Mouse (Mus musculus): ENCODE measurements around the gene 4921539E11Rik. TPM values are rescaled to one million over a fixed set of nuclear protein-coding genes. Genes with fewer than 3 reads are reported as not detected.

Gene 4921539E11Rik
- not detected for polyA plus RNA-seq (2017; shearing (Covaris generic))

DNA sequence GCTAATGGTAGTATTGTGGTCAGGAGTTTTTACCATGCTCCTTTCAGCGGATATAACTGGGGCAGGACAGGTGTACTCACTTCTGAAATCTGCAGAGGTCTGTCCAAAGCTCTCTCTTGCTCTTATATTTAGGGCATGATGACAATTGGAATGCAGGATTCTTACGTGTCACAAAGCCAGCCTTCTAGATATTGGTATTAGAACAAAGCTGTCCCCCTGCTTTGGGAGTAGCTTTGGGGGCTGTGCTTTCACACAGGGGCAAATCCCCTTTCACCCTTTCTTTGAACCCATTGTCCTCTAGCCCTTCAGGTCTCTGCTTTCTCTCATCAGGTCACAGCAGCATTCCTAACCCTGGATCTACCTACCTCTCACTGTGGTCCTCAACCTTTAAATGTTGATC, at the start of gene 4921539E11Rik:
Gene 4921539E11Rik (minus strand): TSS at position 101 of the 400 bp plus-strand sequence.

DNA sequence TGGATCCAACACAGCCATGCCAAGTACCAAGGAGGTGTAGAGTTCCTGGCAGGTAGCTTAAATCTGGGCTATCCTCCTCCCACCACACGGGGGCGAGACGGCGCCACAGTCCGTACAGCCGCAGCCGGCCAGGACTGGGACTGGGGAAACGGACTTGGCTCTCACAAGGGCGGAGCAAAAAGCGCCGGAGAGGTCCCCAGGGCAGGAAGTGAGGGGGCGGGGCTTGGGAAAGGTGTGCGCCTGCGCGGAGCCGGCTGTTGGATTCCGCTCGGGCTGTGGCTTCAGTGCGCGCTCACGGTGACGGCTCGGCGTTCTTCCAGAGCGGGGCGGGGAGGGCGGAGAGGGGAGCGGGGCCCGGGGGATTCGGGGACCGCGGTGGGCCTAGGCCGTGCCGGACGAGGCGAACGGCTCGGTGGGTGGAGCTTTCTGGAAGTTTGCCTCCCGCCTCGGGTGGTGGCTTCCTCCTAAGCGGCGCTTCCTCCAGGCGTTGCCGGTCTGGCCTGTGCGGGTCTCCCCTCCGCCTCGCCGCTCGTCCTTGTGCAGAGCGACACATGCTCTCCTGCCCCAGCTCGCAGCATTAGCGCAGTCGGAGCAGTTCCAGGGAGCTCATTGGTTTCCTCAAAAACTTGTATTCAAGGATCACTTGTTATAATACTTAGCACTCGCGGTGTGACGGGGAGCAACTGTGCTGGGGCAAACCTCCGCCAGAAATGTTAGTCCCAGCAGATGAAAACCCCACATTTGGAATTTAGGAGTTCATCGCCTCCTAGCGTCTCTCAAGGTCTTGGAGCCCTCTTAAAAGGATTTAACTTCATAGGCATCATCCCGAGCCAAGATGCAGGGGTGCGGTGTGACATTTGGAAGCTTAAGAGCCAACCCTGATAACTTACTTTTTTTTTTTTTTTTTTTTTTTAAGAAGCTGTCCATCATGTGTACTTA, 23.2 kb upstream of the 4921539E11Rik start, which contains the start of gene Oma1:
Gene Oma1 (plus strand): TSS at position 226 of the 939 bp plus-strand sequence.

GRCm38 (mm10) chr4:103214925-103215820, 75.5 kb downstream of the 4921539E11Rik start, which contains the start of gene Slc35d1:
Gene Slc35d1 (minus strand): TSS chr4:103215164.

Other genes with a start within 250 kb of the 4921539E11Rik start
- gene Mier1, start 176.5 kb downstream of the 4921539E11Rik start, polyA plus RNA-seq (2017; shearing (Covaris generic)): 71.8 TPM
- 1.1 TPM for gene Wdr78, start 176.3 kb downstream of the 4921539E11Rik start, polyA plus RNA-seq (2017; shearing (Covaris generic))
- 39.3 TPM for gene Slc35d1, start 75.7 kb downstream of the 4921539E11Rik start, polyA plus RNA-seq (2017; shearing (Covaris generic))
- gene Oma1, start 22.9 kb upstream of the 4921539E11Rik start, polyA plus RNA-seq (2017; shearing (Covaris generic)): 12.6 TPM

All from effector memory CD4-positive, alpha-beta T cell, adult 5 months (primary cell).